Mouse (Mus musculus): Measurements from ENCODE around the gene Nlrx1. TPM values are rescaled to one million over a fixed set of nuclear protein-coding genes. Genes with fewer than 3 reads are reported as not detected.

Nlrx1 gene
- polyA plus RNA-seq, 2 experiments from 2014 or later: 3.7 to 7.3 TPM

DNA sequence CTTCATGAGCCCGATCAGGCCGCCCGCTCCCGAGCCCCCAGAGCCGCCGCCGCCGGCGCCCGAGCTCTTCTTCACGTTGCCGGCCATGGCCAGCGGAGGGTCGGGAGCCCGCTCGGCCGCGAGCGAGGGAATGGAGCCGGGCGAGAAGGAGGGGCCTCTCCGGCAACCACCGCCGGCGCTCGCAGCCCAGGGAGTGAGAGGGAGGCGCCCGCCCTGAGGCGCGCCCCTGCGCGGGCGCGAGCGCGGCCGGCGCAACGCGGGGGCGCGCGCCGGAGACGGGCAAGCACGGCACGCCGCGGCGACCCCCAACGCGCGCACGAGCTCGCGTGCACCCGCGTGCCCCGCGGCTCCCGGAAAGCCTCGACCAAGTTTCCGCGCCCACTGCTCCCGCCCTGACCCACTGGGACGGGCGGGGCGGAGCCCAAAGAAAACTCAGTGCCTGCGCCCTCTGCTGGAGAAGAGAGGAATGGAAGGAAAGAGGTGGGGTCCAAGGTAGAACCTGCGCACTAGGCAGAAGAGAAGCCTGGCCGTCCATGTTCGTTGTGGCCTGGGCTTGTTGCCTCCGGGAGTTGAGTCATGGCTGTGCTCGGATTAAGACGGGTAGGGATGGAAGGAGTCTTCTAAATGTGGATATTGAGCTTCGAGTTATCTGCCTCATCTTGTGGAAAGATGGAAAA is 34.5 kb downstream of the Nlrx1 start, which contains the start of gene Cbl:
TSS of gene Cbl (minus strand) at position 248 of the 677 bp plus-strand sequence.
- peak; percentile 74 for ATAC-seq

- peak; percentile 27 for ATAC-seq
Measured at GRCm38 (mm10) chr9:44233021-44233801, 35.2 kb downstream of the Nlrx1 start.

- no peak for ATAC-seq
Measured at GRCm38 (mm10) chr9:44231609-44232008, 36.8 kb downstream of the Nlrx1 start.

DNA sequence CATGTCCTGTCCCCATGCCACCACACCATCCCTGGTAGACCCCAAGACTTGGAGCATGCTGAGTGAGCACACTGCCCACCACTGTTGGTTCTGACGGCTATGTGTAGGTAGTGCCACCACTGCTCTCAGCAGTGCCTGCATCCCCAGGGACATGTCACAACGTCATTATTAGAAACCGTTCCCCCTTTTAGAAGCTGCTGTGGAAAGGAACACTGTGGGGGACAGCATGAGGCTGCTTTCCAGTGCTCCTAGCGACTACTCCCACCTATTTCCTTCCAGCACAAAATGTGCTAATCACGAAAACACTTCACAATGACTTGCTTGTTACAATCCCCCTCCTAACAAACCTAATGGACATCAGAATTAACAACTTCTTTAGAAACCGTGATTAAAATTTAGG is 42.4 kb downstream of the Nlrx1 start:
- ATAC-seq: no peak

DNA sequence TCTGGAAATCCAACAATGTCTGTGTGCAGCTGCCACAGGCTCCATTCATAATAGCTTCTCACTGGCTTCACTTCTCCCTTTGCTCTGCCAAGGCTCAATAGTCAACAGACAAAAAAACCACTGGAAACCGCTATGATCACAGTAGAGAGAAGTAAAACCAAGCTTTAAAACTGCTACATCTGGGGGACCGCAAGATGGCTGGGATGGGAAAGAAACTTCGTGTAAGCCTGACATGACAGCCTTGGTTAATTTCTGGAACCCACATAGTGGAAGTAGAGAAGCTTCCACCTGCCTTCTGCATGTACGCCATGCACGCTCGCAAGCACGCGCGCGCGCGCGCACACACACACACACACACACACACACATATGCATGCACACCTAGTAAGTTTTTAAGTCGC is 54.9 kb downstream of the Nlrx1 start:
- ATAC-seq: no peak

GRCm38 (mm10) chr9:44212406-44212805 is 56.0 kb downstream of the Nlrx1 start:
- no peak for ATAC-seq

DNA sequence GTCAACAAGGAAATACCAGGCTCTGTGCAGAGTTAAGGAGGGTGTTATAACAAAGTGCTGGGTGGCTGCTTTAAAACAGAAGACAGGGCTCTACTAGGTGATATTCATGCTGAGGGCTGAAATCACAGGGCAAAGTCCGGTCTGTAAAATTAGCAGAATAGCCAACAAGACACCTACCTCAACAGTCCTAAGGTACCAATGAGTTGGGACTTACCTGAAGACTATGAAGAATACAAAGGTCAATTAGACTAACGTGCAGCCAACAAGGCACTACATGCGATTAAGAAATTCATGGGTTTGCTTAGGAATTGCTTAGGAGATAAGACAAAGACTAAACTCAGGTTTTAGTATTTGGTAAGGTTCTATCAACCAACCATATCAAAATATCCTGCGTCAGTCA is 59.0 kb downstream of the Nlrx1 start:
- no peak for ATAC-seq

DNA sequence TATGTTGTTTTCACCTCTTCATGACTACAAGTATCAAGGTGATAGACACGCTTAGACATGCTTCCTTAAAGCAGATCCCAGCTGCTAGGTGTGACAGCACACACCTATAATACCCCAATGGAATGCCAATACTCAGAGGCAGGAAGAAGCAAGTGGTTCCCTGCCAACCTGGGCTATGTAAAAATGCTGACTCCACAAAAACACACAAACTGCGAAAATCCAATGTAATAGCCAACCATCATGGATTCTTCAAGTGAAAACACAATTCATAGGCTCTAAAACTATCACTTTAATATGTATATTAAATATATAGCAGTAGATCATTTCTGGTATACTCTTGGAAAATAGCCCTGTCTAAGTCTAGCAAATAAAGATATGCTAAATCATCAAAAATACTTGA is 60.6 kb downstream of the Nlrx1 start:
- ATAC-seq: no peak

Other genes with a start within 250 kb of the Nlrx1 start
- 100 to 1,000 TPM; 107 to 154 TPM for gene Thy1, start 225.2 kb downstream of the Nlrx1 start, polyA plus RNA-seq (2017; shearing (Covaris generic))
- gene Usp2, start 201.6 kb downstream of the Nlrx1 start, polyA plus RNA-seq (2017; shearing (Covaris generic)): 1 to 10 TPM; 3.7 to 5.2 TPM
- not detected for gene Mfrp, start 166.9 kb downstream of the Nlrx1 start, polyA plus RNA-seq (2017; shearing (Covaris generic))
- gene C1qtnf5, start 161.4 kb downstream of the Nlrx1 start, polyA plus RNA-seq (2017; shearing (Covaris generic)): not detected
- not detected for gene Gm49380, start 155.1 kb downstream of the Nlrx1 start, polyA plus RNA-seq (2017; shearing (Covaris generic))
- gene Rnf26, start 155.1 kb downstream of the Nlrx1 start, polyA plus RNA-seq (2017; shearing (Covaris generic)): 1 to 10 TPM; 4.9 to 5.0 TPM
- under 1 TPM in 1 of 2 experiments, not detected in 1; 0.34 TPM for gene Mcam, start 134.1 kb downstream of the Nlrx1 start, polyA plus RNA-seq (2017; shearing (Covaris generic))
- 10 to 100 TPM; 22.7 to 23.0 TPM for gene Cbl, start 34.5 kb downstream of the Nlrx1 start, polyA plus RNA-seq (2017; shearing (Covaris generic))
- gene Ccdc153, start 27.9 kb downstream of the Nlrx1 start, polyA plus RNA-seq (2017; shearing (Covaris generic)): not detected
- gene Pdzd3, start 17.1 kb downstream of the Nlrx1 start, polyA plus RNA-seq (2017; shearing (Covaris generic)): not detected
- gene Abcg4, start 20.0 kb upstream of the Nlrx1 start, polyA plus RNA-seq (2017; shearing (Covaris generic)): not detected
- 10 to 100 TPM; 20.0 to 23.4 TPM for gene Hinfp, start 37.1 kb upstream of the Nlrx1 start, polyA plus RNA-seq (2017; shearing (Covaris generic))
- gene C2cd2l, start 51.7 kb upstream of the Nlrx1 start, polyA plus RNA-seq (2017; shearing (Covaris generic)): 1 to 10 TPM; 3.2 to 3.6 TPM
- 10 to 100 TPM; 15.7 to 16.0 TPM for gene Dpagt1, start 57.4 kb upstream of the Nlrx1 start, polyA plus RNA-seq (2017; shearing (Covaris generic))
- 10 to 100 TPM; 11.3 to 14.7 TPM for gene H2afx, start 66.1 kb upstream of the Nlrx1 start, polyA plus RNA-seq (2017; shearing (Covaris generic))
- 10 to 100 TPM; 23.7 to 24.0 TPM for gene Hmbs, start 75.6 kb upstream of the Nlrx1 start, polyA plus RNA-seq (2017; shearing (Covaris generic))
- gene Vps11, start 93.1 kb upstream of the Nlrx1 start, polyA plus RNA-seq (2017; shearing (Covaris generic)): 10 to 100 TPM; 55.6 to 86.7 TPM
- 10 to 100 TPM; 13.6 to 18.3 TPM for gene Hyou1, start 110.9 kb upstream of the Nlrx1 start, polyA plus RNA-seq (2017; shearing (Covaris generic))
- gene Slc37a4, start 128.3 kb upstream of the Nlrx1 start, polyA plus RNA-seq (2017; shearing (Covaris generic)): 10 to 100 TPM; 16.1 to 19.7 TPM
- gene Rps25, start 138.5 kb upstream of the Nlrx1 start, polyA plus RNA-seq (2017; shearing (Covaris generic)): 1,000 to 10,000 TPM; 2,962 to 3,624 TPM
- 100 to 1,000 TPM; 143 to 153 TPM for gene Trappc4, start 139.0 kb upstream of the Nlrx1 start, polyA plus RNA-seq (2017; shearing (Covaris generic))
- 10 to 100 TPM; 24.7 to 27.2 TPM for gene Ccdc84, start 150.0 kb upstream of the Nlrx1 start, polyA plus RNA-seq (2017; shearing (Covaris generic))
- gene Foxr1, start 172.5 kb upstream of the Nlrx1 start, polyA plus RNA-seq (2017; shearing (Covaris generic)): under 1 TPM in 1 of 2 experiments, not detected in 1; 0.43 TPM
- gene Upk2, start 186.4 kb upstream of the Nlrx1 start, polyA plus RNA-seq (2017; shearing (Covaris generic)): not detected
- 10 to 100 TPM; 13.3 to 17.6 TPM for gene Bcl9l, start 214.2 kb upstream of the Nlrx1 start, polyA plus RNA-seq (2017; shearing (Covaris generic))

Measured in CD4-positive, CD25-positive, alpha-beta regulatory T cell, adult 4 months (primary cell).